Mouse (Mus musculus) testis, adult 2 months (tissue): ENCODE data around the gene Tfdp2. TPM values are rescaled to one million over a fixed set of nuclear protein-coding genes. Genes with fewer than 3 reads are reported as not detected.
A peak's percentile ranks its signal among the peaks of the same experiment; 100 is the strongest.
"Not testable (repeated sequence)": the region's sequence is repeated elsewhere in the genome, so short reads cannot be mapped to it uniquely, and the experiment has no call there.

Experiments
- H3K27ac ChIP-seq: fragments of 200-500 bp; 2 replicates; pipeline ENCODE4 v1.5.1; 2012; ENCODE audit warnings: low read depth, low read length; ENCODE audit not compliant: control insufficient read depth, insufficient read depth
- H3K27me3 ChIP-seq: fragments of 200-500 bp; 2 replicates; pipeline ENCODE4 v1.6.1; 2012; ENCODE audit warnings: mild to moderate bottlenecking, low read length, moderate library complexity; ENCODE audit not compliant: control insufficient read depth, insufficient read depth
- H3K36me3 ChIP-seq: fragments of 200-500 bp; 2 replicates; pipeline ENCODE4 v1.6.1; 2012; ENCODE audit warnings: mild to moderate bottlenecking, low read length; ENCODE audit not compliant: control insufficient read depth, insufficient read depth
- H3K4me1 ChIP-seq: fragments of 200-500 bp; 2 replicates; pipeline ENCODE4 v1.6.1; 2012; ENCODE audit warnings: low read length; ENCODE audit not compliant: control insufficient read depth, insufficient read depth
- H3K4me3 ChIP-seq: fragments of 200-500 bp; 2 replicates; pipeline ENCODE4 v1.5.1; 2012; ENCODE audit warnings: low read depth, mild to moderate bottlenecking, low read length, moderate library complexity, mixed read lengths; ENCODE audit not compliant: control insufficient read depth
- CTCF ChIP-seq: fragments of 200-500 bp; IDR thresholded peaks from 2 replicates; pipeline ENCODE4 v1.5.1; 2012; ENCODE audit warnings: low read depth, mild to moderate bottlenecking, inconsistent platforms, low read length, moderate library complexity; ENCODE audit not compliant: control insufficient read depth, insufficient read depth, insufficient replicate concordance
- POLR2A ChIP-seq: fragments of 200-500 bp; IDR thresholded peaks from 2 replicates; pipeline ENCODE4 v1.6.1; 2012; ENCODE audit warnings: low read depth, mild to moderate bottlenecking, inconsistent platforms, low read length, moderate library complexity; ENCODE audit not compliant: control insufficient read depth
- polyA plus RNA-seq: library from polyadenylated mRNA; depleted of rRNA; stranded (reverse); fragments of >200 nt; gene quantifications from 2 replicates; pipeline ENCODE4 v1.2.3, GENCODE M21; 2012

The Tfdp2 gene
- polyA plus RNA-seq, 1 experiment, result 5.9 TPM

DNA sequence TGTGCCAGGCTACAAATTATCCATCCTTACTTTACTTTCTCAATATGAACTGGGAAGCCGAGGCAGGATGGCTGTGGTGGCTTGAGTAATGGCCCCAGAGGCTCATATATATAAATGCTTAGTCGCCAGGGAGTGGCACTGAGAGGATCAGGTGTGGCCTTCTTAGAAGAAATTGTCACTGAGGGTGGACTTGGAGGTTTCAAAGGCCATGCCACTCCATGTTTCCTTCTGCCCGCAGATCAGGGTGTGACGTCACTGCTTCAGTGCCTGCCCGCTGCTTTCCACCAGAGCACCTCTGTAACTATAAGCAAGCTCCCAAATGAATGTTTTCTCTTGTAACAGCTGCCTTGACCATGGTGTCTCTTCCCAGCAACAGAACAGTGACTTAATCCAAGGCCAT is 135.1 kb downstream of the Tfdp2 start:
- H3K27me3 ChIP-seq, result no peaks in the 10 kb centered on the region
- H3K4me3 ChIP-seq, result no peak overlapping the region
- no peak overlapping the region for H3K27ac ChIP-seq
- H3K36me3 ChIP-seq, result no peaks in the 10 kb centered on the region
- H3K4me1 ChIP-seq, result no peaks in the 10 kb centered on the region; the same call in 1 of the 2 replicates
- no peak for TF ChIP-seq POLR2A
- TF ChIP-seq CTCF, result no peak

DNA sequence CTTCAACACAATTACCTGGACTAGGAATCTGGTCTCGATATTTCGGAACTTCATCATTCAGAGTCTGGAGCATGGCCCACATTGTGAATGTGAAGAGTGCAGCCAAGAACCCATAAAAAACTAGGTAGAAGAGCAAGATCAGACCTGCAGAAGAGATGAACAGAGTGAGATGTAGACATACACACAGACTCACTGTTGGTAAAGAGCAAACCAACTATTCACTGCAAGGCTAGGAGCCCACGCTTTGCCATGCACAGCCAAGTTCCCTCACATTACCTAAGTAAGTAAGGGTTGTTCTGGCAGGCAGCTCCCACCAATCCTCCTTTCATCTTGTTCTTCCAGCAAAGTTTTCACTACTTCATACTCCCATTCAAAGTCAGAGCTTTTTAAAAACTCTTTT is 149.7 kb downstream of the Tfdp2 start:
- TF ChIP-seq POLR2A (no peak), CTCF (no peak)
- no peak overlapping the region for H3K4me3 ChIP-seq
- no peaks in the 10 kb centered on the region for H3K27me3 ChIP-seq
- peaks cover 5% of the 10 kb centered on the region; the same call in 1 of the 2 replicates for H3K4me1 ChIP-seq
- H3K36me3 ChIP-seq, result no peaks in the 10 kb centered on the region
- H3K27ac ChIP-seq, result no peak overlapping the region

DNA sequence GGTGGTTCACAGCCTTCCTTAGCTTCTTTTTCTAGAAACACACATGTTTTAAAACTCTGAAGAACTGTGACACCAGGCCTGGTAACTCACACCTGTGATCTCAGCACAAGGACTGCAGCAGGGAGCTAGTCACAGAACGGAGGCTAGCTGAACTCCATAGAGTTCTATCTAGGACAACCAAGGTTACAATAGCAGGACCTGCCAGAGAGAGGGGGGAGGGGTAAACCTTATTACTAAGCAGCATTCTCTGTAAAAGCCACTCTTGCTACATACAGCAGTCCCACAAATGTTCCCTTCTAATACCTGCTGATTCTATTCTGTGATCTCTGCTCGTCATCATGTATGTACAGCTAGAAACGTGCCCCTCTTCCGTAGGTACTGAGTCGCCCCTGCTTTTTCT is 152.8 kb downstream of the Tfdp2 start:
- peak overlapping the region; percentile 8; the same call in 1 of the 2 replicates for H3K4me3 ChIP-seq
- H3K4me1 ChIP-seq, result peaks cover 6% of the 10 kb centered on the region
- TF ChIP-seq CTCF, result no peak
- TF ChIP-seq POLR2A, result no peak
- H3K27me3 ChIP-seq, result no peaks in the 10 kb centered on the region
- no peak overlapping the region for H3K27ac ChIP-seq
- H3K36me3 ChIP-seq, result no peaks in the 10 kb centered on the region

GRCm38 (mm10) chr9:96350010-96350409 is 153.9 kb downstream of the Tfdp2 start:
- no peak for TF ChIP-seq POLR2A
- peak; percentile 18; the same call in 1 of the 2 replicates for TF ChIP-seq CTCF
- Histone ChIP-seq H3K27ac (no peak overlapping the region), H3K4me1 (peaks cover 7% of the 10 kb centered on the region), H3K4me3 (no peak overlapping the region), H3K36me3 (no peaks in the 10 kb centered on the region), H3K27me3 (no peaks in the 10 kb centered on the region)

DNA sequence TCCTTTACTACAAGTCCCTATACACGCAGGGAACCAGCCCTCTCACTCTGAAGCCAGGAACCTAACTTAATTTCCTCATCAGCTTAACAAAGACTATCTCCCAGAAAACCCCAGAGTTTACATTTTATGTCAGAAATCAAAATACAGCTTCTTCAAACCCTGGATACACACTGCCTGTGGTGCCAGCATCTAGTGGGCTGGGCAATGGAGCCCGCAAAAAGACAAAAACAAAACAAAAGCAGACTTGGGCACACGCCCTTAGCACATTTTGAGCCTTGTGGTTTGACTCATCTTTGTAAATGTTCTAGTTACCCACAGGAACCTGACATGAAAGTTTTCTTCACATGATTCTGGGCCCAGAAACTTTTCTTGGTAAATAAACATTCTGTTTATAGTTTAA is 154.4 kb downstream of the Tfdp2 start:
- TF ChIP-seq CTCF, result no peak
- no peak for TF ChIP-seq POLR2A
- Histone ChIP-seq H3K4me1 (peaks cover 7% of the 10 kb centered on the region), H3K27ac (0 out of 2 replicates have a peak overlapping the region, but pooled peaks have one; percentile 16), H3K36me3 (no peaks in the 10 kb centered on the region), H3K4me3 (no peak overlapping the region; the same call in 1 of the 2 replicates), H3K27me3 (no peaks in the 10 kb centered on the region)

GRCm38 (mm10) chr9:96351771-96352170 is 155.7 kb downstream of the Tfdp2 start:
- H3K4me3 ChIP-seq, H3K27ac ChIP-seq, H3K36me3 ChIP-seq, H3K4me1 ChIP-seq, H3K27me3 ChIP-seq: not testable (repeated sequence)

GRCm38 (mm10) chr9:96353121-96353769 is 157.2 kb downstream of the Tfdp2 start:
- Histone ChIP-seq H3K27ac (no peak overlapping the region), H3K4me3 (no peak overlapping the region), H3K4me1 (peaks cover 7% of the 10 kb centered on the region), H3K36me3 (no peaks in the 10 kb centered on the region), H3K27me3 (no peaks in the 10 kb centered on the region)
- TF ChIP-seq POLR2A (no peak), CTCF (no peak)

DNA sequence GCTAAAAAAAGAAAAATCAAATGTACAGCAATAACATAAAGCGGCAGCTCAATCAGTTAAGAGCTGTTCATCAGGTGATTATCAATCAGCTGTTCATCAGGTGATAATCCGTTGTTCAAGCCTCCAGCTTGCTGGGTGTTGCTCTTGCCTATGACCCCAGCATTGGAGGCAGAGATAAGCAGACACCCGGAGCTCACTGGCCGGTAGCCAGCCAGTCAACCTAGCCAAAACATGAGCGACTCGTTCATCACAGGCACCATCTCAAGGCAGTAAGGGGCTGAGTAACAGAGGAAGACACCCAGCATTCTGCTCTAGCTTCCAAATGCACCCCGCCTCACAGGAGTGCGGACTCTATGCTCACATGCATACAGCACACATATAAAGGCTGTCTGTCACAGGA is 157.7 kb downstream of the Tfdp2 start:
- Histone ChIP-seq H3K27ac (no peak overlapping the region), H3K27me3 (no peaks in the 10 kb centered on the region), H3K36me3 (no peaks in the 10 kb centered on the region), H3K4me1 (peaks cover 7% of the 10 kb centered on the region), H3K4me3 (no peak overlapping the region)
- TF ChIP-seq POLR2A (no peak), CTCF (no peak)
